Mouse (Mus musculus) kidney, adult 2 months (tissue): ENCODE results near the gene Slc35g2.

ENCODE experiments used
- CTCF ChIP-seq: fragments of 200-500 bp; conservative IDR thresholded peaks from 2 replicates; pipeline ENCODE4 v1.5.1; 2011; ENCODE audit warnings: low read depth, mild to moderate bottlenecking, control low read depth, low read length, moderate library complexity, mixed read lengths; ENCODE audit not compliant: insufficient read depth, insufficient read length
- POLR2A ChIP-seq: fragments of 200-500 bp; IDR thresholded peaks from one replicate; pipeline ENCODE4 v1.6.1; 2011; ENCODE audit warnings: low read depth, low read length, control low read depth

- no peak for TF ChIP-seq CTCF
- no peak for TF ChIP-seq POLR2A
Measured at GRCm38 (mm10) chr9:100548313-100548712, 22.6 kb downstream of the Slc35g2 start.
